Mouse (Mus musculus) G1E (cell line): ENCODE results near the gene Dnah8.

Experiments used
- CTCF ChIP-seq: IDR thresholded peaks from 2 replicates; pipeline ENCODE4 v1.5.1; 2012; ENCODE audit warnings: low read depth, low read length, inconsistent platforms, mixed read lengths
- GATA1 ChIP-seq: IDR thresholded peaks from 2 replicates; pipeline ENCODE4 v1.6.1; 2012; ENCODE audit warnings: borderline replicate concordance, low read length, inconsistent platforms, mixed read lengths
- POLR2AphosphoS5 ChIP-seq: IDR thresholded peaks from 2 replicates; pipeline ENCODE4 v1.6.1; 2012; ENCODE audit warnings: low read depth, low read length, inconsistent platforms; ENCODE audit not compliant: insufficient replicate concordance

DNA sequence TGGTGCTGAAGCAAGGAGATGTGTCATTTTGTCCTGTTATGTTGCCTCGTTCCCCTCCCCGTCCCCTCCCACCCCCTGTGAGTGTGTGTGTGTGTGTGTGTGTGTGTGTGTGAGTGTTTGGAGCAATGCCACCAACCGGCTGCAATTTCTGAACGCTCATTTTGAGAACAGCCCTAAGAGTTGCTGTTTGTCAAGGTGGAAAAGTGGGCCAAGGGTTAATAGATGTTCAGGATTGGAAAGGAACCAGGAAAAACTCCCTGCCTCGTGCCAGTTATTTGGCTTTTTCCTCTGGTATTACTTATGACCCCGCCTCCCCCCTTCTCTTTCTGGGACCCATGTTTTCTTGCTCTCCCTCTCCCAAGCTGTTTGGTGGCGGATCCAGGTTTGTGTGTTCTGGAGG is 236.5 kb downstream of the Dnah8 start:
- no peak for TF ChIP-seq GATA1
- TF ChIP-seq CTCF, result no peak
- no peak for TF ChIP-seq POLR2AphosphoS5
